In the genomic region with DNA sequence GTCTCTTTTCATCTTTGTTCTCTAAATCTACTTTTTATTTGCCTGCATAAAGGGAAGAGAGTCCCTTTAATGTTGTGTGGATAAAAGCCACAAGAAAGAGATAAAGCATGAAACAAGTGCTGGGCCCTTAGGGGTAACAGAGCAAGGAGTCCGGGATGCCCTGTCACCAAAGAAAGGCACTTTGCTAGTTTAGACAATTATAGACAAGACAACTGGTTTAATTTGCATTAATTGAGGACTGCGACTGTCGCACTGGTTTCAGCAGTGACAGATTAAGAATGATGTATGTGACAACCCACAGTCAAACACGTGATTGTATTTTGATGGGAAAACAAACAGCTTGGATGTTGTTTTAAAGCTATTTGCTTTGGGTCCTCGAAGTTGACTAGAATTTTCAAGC, we compare ENCODE assay signal across 24 mouse cellular contexts.
DNase-seq lines count a peak whose midpoint lies in the region; ATAC-seq and TF ChIP-seq lines count a peak whose summit lies in the region.
"Had no signal": no experiment of that assay in that cellular context is flagged by ENCODE, and none has a peak within 500 bp of the region (broad histone marks: within the 10 kb centered on the region; RNA-seq: fewer than 3 reads in every experiment).

No protein-coding gene starts in this region.

- no peaks in the 10 kb centered on the region for H3K36me3 ChIP-seq in forebrain, embryonic 16.5 days (ENCODE audit: control insufficient read depth, insufficient read depth)
- H3K36me3 ChIP-seq in forebrain, embryonic 11.5 days (ENCODE audit: control insufficient read depth, insufficient read depth, low read length), result no peaks in the 10 kb centered on the region
- H3K36me3 ChIP-seq in hindbrain, embryonic 11.5 days (ENCODE audit: control insufficient read depth, insufficient read depth, low read length), result no peaks in the 10 kb centered on the region
- H3K36me3 ChIP-seq in hindbrain, postnatal 0 days (ENCODE audit: insufficient read depth, low read length), result no peaks in the 10 kb centered on the region
- H3K36me3 ChIP-seq in midbrain, embryonic 11.5 days (ENCODE audit: control insufficient read depth, insufficient read depth, low read length), result no peaks in the 10 kb centered on the region
- H3K36me3 ChIP-seq in midbrain, postnatal 0 days (ENCODE audit: insufficient read depth, low read length), result no peaks in the 10 kb centered on the region
- H3K36me3 ChIP-seq in lung, postnatal 0 days (ENCODE audit: insufficient read depth, low read length), result no peaks in the 10 kb centered on the region
- H3K36me3 ChIP-seq: embryonic facial prominence, embryonic 10.5 days; embryonic facial prominence, embryonic 13.5 days; heart, embryonic 10.5 days; heart, embryonic 13.5 days had no signal

- H3K27ac ChIP-seq in forebrain, embryonic 16.5 days (ENCODE audit: low read length), result no peak overlapping the region
- no peak overlapping the region for H3K27ac ChIP-seq in forebrain, embryonic 11.5 days (ENCODE audit: low read depth, low read length)
- no peak overlapping the region for H3K27ac ChIP-seq in hindbrain, embryonic 11.5 days (ENCODE audit: low read depth, low read length)
- no peak overlapping the region for H3K27ac ChIP-seq in hindbrain, postnatal 0 days
- no peak overlapping the region for H3K27ac ChIP-seq in midbrain, embryonic 11.5 days (ENCODE audit: low read depth, low read length)
- no peak overlapping the region for H3K27ac ChIP-seq in midbrain, postnatal 0 days (ENCODE audit: low read depth, low read length)
- H3K27ac ChIP-seq in lung, postnatal 0 days (ENCODE audit: low read length), result no peak overlapping the region
- H3K27ac ChIP-seq: embryonic facial prominence, embryonic 10.5 days; embryonic facial prominence, embryonic 13.5 days; heart, adult 2 months; heart, embryonic 10.5 days; heart, embryonic 13.5 days had no signal

- peaks cover 2% of the 10 kb centered on the region; the same call in 1 of the 2 replicates for H3K9me3 ChIP-seq in forebrain, embryonic 16.5 days (ENCODE audit: control insufficient read depth, low read length)
- H3K9me3 ChIP-seq in forebrain, embryonic 11.5 days (ENCODE audit: control insufficient read depth, low read length), result peaks cover 6% of the 10 kb centered on the region; the same call in 1 of the 2 replicates
- peaks cover 4% of the 10 kb centered on the region for H3K9me3 ChIP-seq in hindbrain, embryonic 11.5 days (ENCODE audit: control insufficient read depth, low read length)
- no peaks in the 10 kb centered on the region; the same call in 1 of the 2 replicates for H3K9me3 ChIP-seq in hindbrain, postnatal 0 days (ENCODE audit: low read length)
- peaks cover 5% of the 10 kb centered on the region; the same call in 1 of the 2 replicates for H3K9me3 ChIP-seq in midbrain, embryonic 11.5 days (ENCODE audit: control insufficient read depth, low read length)
- no peaks in the 10 kb centered on the region for H3K9me3 ChIP-seq in midbrain, postnatal 0 days (ENCODE audit: low read length)
- no peaks in the 10 kb centered on the region for H3K9me3 ChIP-seq in lung, postnatal 0 days (ENCODE audit: low read length)
- H3K9me3 ChIP-seq: embryonic facial prominence, embryonic 13.5 days; heart, embryonic 10.5 days had no signal

- H3K4me3 ChIP-seq in forebrain, embryonic 16.5 days (replicated peaks; ENCODE audit: low read length), result no peak overlapping the region
- no peak overlapping the region for H3K4me3 ChIP-seq in forebrain, embryonic 11.5 days (ENCODE audit: low read depth, low read length)
- no peak overlapping the region for H3K4me3 ChIP-seq in hindbrain, embryonic 11.5 days (ENCODE audit: low read depth, low read length)
- H3K4me3 ChIP-seq in hindbrain, postnatal 0 days (ENCODE audit: low read length), result no peak overlapping the region
- H3K4me3 ChIP-seq in midbrain, embryonic 11.5 days (ENCODE audit: low read depth, low read length), result no peak overlapping the region
- H3K4me3 ChIP-seq in midbrain, postnatal 0 days (ENCODE audit: low read depth, low read length), result no peak overlapping the region
- H3K4me3 ChIP-seq in lung, postnatal 0 days (ENCODE audit: low read depth, low read length), result no peak overlapping the region
- H3K4me3 ChIP-seq: embryonic facial prominence, embryonic 10.5 days; embryonic facial prominence, embryonic 13.5 days; erythroblast, embryonic 14.5 days; heart, adult 2 months; heart, embryonic 10.5 days; heart, embryonic 13.5 days had no signal

- no peak for DNase-seq in forebrain, embryonic 11.5 days (ENCODE audit: low spot score)
- peak; percentile 10 for DNase-seq in hindbrain, embryonic 11.5 days (ENCODE audit: low spot score)
- no peak for DNase-seq in hindbrain, postnatal 0 days (ENCODE audit: low spot score)
- peak; percentile 86 for DNase-seq in midbrain, embryonic 11.5 days (ENCODE audit: low spot score, missing footprints)
- DNase-seq in midbrain, postnatal 0 days (ENCODE audit: low spot score), result no peak
- no peak for DNase-seq in lung, postnatal 0 days (ENCODE audit: low spot score)
- DNase-seq: adrenal gland, adult 2 months; adrenal gland, postnatal 14 days; cerebellum, adult 11-12 months; cerebellum, adult 8-10 months; cerebellum, postnatal 36 days; embryo, embryonic 11 days; gastrocnemius, postnatal 25 days; heart, adult 2 months; heart, postnatal 14 days; kidney, adult 2 months had no signal

- TF ChIP-seq CTCF in hindbrain, postnatal 0 days (IDR thresholded peaks at IDR 0.05; ENCODE audit: low read depth), result no peak
- no peak for TF ChIP-seq CTCF in midbrain, postnatal 0 days (IDR thresholded peaks at IDR 0.05)
- no peak for TF ChIP-seq CTCF in lung, postnatal 0 days (IDR thresholded peaks at IDR 0.05)

- no peak for TF ChIP-seq EP300 in lung, postnatal 0 days (IDR thresholded peaks at IDR 0.05)

- ATAC-seq in forebrain, embryonic 16.5 days, result peak; percentile 12; the same call in 1 of the 2 replicates
- ATAC-seq in forebrain, embryonic 11.5 days (replicated peaks; ENCODE audit: low FRiP score), result no peak
- no peak for ATAC-seq in hindbrain, embryonic 11.5 days (ENCODE audit: low FRiP score)
- no peak for ATAC-seq in hindbrain, postnatal 0 days
- ATAC-seq in midbrain, embryonic 11.5 days (ENCODE audit: low FRiP score), result no peak
- ATAC-seq in midbrain, postnatal 0 days (ENCODE audit: low FRiP score), result no peak
- no peak for ATAC-seq in lung, postnatal 0 days
- ATAC-seq: CD4-positive, CD25-positive, alpha-beta regulatory T cell, adult 4 months; intestine, postnatal 0 days had no signal

- H3K9ac ChIP-seq in forebrain, embryonic 16.5 days (replicated peaks; ENCODE audit: low read depth, low read length), result no peak overlapping the region
- no peak overlapping the region for H3K9ac ChIP-seq in forebrain, embryonic 11.5 days (ENCODE audit: low read length)
- no peak overlapping the region for H3K9ac ChIP-seq in hindbrain, embryonic 11.5 days (ENCODE audit: low read depth, low read length)
- H3K9ac ChIP-seq in hindbrain, postnatal 0 days (replicated peaks; ENCODE audit: low read length), result no peak overlapping the region
- no peak overlapping the region for H3K9ac ChIP-seq in midbrain, embryonic 11.5 days (ENCODE audit: low read length)
- no peak overlapping the region for H3K9ac ChIP-seq in midbrain, postnatal 0 days (replicated peaks; ENCODE audit: low read length, poor library complexity, severe bottlenecking)
- H3K9ac ChIP-seq in lung, postnatal 0 days (replicated peaks; ENCODE audit: low read depth), result no peak overlapping the region
- H3K9ac ChIP-seq: embryonic facial prominence, embryonic 13.5 days; heart, embryonic 13.5 days had no signal

- no peaks in the 10 kb centered on the region for H3K27me3 ChIP-seq in forebrain, embryonic 16.5 days (replicated peaks; ENCODE audit: control insufficient read depth, insufficient read depth, low read length)
- H3K27me3 ChIP-seq in forebrain, embryonic 11.5 days (ENCODE audit: control insufficient read depth, insufficient read depth, low read length), result peaks cover 28% of the 10 kb centered on the region
- no peaks in the 10 kb centered on the region for H3K27me3 ChIP-seq in hindbrain, embryonic 11.5 days (ENCODE audit: control insufficient read depth, insufficient read depth, low read length)
- no peaks in the 10 kb centered on the region for H3K27me3 ChIP-seq in hindbrain, postnatal 0 days (ENCODE audit: insufficient read depth, low read length)
- no peaks in the 10 kb centered on the region for H3K27me3 ChIP-seq in midbrain, embryonic 11.5 days (ENCODE audit: control insufficient read depth, insufficient read depth, low read length)
- no peaks in the 10 kb centered on the region for H3K27me3 ChIP-seq in midbrain, postnatal 0 days (ENCODE audit: insufficient read depth, low read length)
- H3K27me3 ChIP-seq in lung, postnatal 0 days (replicated peaks; ENCODE audit: insufficient read depth, low read length), result no peaks in the 10 kb centered on the region
- H3K27me3 ChIP-seq: embryonic facial prominence, embryonic 13.5 days; heart, embryonic 13.5 days had no signal

- 17% methylated on average over 5 of the region's 5 CpGs for WGBS in forebrain, embryonic 16.5 days
- 33% methylated on average over 5 of the region's 5 CpGs for WGBS in forebrain, embryonic 11.5 days
- 26% methylated on average over 5 of the region's 5 CpGs for WGBS in hindbrain, embryonic 11.5 days
- WGBS in hindbrain, postnatal 0 days, result 39% methylated on average over 5 of the region's 5 CpGs
- 29% methylated on average over 5 of the region's 5 CpGs for WGBS in midbrain, embryonic 11.5 days
- 33% methylated on average over 5 of the region's 5 CpGs for WGBS in midbrain, postnatal 0 days
- 54% methylated on average over 5 of the region's 5 CpGs for WGBS in lung, postnatal 0 days

- no peak overlapping the region for H3K4me2 ChIP-seq in forebrain, embryonic 16.5 days (ENCODE audit: low read length)
- no peak overlapping the region for H3K4me2 ChIP-seq in forebrain, embryonic 11.5 days (ENCODE audit: low read depth, low read length, severe bottlenecking)
- H3K4me2 ChIP-seq in hindbrain, embryonic 11.5 days (replicated peaks; ENCODE audit: low read depth, low read length), result no peak overlapping the region
- no peak overlapping the region for H3K4me2 ChIP-seq in hindbrain, postnatal 0 days (ENCODE audit: low read depth, low read length)
- H3K4me2 ChIP-seq in midbrain, embryonic 11.5 days, result no peak overlapping the region
- no peak overlapping the region for H3K4me2 ChIP-seq in midbrain, postnatal 0 days (ENCODE audit: low read depth, low read length, poor library complexity, severe bottlenecking)
- H3K4me2 ChIP-seq in lung, postnatal 0 days (replicated peaks; ENCODE audit: low read depth, low read length), result no peak overlapping the region
- H3K4me2 ChIP-seq: embryonic facial prominence, embryonic 13.5 days; heart, embryonic 13.5 days had no signal

- peaks cover 13% of the 10 kb centered on the region for H3K4me1 ChIP-seq in forebrain, embryonic 16.5 days (replicated peaks; ENCODE audit: control insufficient read depth, insufficient read depth, low read length)
- H3K4me1 ChIP-seq in forebrain, embryonic 11.5 days (replicated peaks; ENCODE audit: control insufficient read depth, insufficient read depth, low read length), result peaks cover 3% of the 10 kb centered on the region; the same call in 1 of the 2 replicates
- H3K4me1 ChIP-seq in hindbrain, embryonic 11.5 days (replicated peaks; ENCODE audit: control insufficient read depth, insufficient read depth, low read length), result peaks cover 8% of the 10 kb centered on the region; the same call in 1 of the 2 replicates
- 0 out of 2 replicates have a peak, but pooled peaks cover 3% of the 10 kb centered on the region for H3K4me1 ChIP-seq in hindbrain, postnatal 0 days (ENCODE audit: insufficient read depth, low read length)
- peaks cover 27% of the 10 kb centered on the region for H3K4me1 ChIP-seq in midbrain, embryonic 11.5 days (ENCODE audit: control insufficient read depth, insufficient read depth, low read length)
- H3K4me1 ChIP-seq in midbrain, postnatal 0 days (ENCODE audit: insufficient read depth, low read length), result no peaks in the 10 kb centered on the region
- no peaks in the 10 kb centered on the region for H3K4me1 ChIP-seq in lung, postnatal 0 days (ENCODE audit: insufficient read depth, low read depth, low read length)

Comparison
In these comparisons a context has a peak if more than half of its experiments do, and no peak if none do; other contexts are left out.
1. DNase-seq: peak in hindbrain, embryonic 11.5 days (single experiment) and midbrain, embryonic 11.5 days (single experiment); none in forebrain, embryonic 11.5 days (single experiment), hindbrain, postnatal 0 days (single experiment), midbrain, postnatal 0 days (single experiment) and lung, postnatal 0 days (single experiment).